Mouse (Mus musculus): ENCODE measurements around the gene Klhl9.

Klhl9 gene

DNA sequence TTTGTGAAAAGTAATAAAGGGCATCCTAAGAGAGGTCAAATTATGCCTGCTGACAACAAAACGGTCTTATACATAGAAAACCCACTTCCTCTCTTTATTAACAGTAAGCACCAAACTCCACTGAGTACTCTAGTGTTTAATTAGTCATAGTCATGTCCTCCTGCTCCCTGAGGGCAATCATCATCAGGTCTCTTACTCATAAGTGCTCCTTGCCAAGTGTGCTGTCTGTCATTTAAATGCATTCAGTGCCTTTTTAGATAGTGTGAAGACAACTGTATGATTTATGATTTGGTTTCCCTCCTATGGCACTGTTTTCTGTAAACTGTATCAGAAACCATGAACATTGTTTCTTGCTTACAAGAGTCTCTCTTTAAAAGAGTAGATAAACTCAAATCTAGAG lies 8.0 kb downstream of the Klhl9 start:
- no peak for DNase-seq

DNA sequence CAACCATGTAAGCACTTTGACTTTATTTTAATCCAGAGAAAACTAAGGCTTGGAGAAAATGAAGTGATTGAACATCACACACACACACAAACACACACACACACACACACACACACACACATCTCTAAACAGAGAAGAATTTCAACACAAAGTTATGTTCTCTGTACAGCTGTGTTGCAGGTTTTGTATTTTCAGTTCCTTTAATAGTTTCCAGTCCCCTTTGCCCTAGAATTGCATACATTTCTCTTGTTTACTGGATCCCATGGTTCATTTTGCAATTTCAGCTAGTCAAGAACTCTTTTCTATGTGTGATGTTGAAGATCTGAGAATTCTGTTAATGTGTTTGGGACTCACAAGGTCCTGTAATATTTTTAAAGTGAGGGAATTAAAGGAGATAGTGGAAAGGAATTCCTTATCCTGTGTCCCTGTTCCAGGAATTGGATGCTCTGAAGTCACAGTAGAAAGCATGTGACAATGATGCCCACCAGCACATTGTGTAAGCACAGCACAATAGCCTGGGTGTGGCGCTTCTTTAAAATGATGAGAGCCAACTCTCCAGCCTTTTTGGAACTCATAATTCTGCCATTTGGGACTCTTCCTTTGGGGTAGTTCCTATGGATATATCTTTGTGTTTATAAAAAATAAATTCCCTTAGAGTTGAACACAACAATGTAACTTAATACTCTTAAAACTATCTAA lies 15.0 kb downstream of the Klhl9 start:
- DNase-seq = no peak

DNA sequence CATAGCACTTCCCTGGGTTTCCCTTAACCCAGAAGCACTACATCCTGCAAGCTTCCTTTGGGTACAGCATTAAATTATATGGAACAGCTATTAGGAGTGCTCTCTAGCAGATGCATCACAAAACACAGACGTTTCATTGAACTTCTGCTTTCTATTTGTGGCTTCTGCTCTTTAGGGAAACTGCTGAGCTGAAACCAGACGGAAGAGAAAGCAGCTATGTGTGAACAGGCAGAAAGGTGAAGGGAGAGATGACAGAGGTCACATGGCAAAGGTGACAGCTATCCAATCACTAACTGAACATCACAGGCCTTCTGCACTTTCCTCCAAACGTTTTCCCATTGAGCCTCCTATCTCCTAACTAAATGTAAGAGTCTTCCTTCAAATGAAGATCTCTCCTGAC lies 16.3 kb downstream of the Klhl9 start:
- no peak for DNase-seq

DNA sequence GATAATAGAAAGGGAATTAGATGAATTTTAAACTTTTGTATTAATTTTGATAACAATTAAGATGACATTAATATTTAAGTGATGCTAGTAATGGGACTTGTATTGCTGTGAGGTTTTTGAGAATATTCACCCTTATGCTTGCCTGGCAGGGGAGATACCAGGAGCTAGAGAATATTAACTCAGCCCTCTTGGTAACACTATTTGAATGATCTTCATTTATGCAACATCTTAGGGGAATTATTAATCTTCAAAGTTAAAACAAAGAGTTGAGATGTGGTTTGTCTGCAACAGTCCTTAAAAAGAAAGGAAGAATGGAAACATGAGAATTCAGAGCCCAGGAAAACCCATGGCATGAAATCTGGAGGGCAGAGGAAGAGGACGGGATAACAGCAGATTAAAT lies 23.0 kb downstream of the Klhl9 start:
- no peak for DNase-seq

DNA sequence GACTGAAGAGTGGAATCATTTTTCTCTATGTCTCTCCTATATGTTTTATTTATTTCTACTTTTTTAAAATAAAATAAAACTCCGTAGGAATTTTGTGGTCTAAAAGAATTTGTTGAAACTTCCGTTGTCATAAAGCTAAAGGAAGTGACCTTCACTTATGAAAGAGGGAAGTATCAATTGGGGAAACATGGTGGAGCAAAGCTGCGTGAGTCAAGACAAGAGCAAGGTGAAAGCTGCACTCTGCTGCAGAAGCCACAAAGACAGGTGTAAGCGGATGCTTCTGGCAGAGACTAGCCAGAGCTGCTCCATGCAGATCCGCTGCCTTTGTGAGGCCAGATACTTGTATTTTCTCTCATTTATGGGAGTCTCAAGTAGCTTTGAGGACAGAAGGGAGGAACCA lies 23.5 kb downstream of the Klhl9 start:
- no peak for DNase-seq

DNA sequence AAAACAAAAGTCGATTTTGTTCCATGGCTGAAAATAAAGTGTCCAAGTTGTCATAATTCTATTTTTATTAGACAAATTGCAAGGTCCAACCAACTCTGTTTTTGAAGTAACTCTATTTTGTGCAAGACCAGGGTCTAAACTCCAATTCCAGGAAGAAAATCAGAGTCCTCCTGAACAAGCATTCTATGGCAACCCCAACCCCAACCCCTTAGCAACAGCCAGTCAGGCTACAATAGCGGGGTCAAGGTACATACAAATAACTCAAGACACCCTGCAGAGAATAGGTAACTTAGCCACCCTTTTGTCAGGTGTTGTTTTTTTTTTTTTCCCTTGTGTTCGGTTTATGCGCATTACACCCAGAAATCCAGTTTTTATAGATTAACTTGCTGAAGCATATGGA lies 24.5 kb downstream of the Klhl9 start:
- no peak for DNase-seq

DNA sequence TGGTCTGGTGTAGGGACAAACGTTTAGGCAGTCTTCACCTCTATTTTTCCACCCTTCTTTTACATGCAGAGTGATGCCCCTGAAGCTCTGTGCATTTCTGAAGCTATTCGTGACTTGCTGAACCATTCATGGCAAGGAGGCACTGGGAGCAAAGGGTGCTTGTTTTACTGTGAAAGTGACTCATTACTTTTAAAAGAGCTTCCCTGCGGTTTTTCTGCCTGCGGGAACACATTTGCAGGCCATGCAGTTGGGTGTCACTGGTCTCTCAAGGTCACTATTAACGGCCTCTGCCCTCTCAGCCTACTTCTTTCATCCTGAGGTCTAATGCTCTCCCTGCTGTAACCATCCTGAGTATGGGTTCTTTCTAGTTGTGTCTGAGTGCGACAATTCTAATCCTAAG lies 25.2 kb downstream of the Klhl9 start:
- DNase-seq = no peak

DNA sequence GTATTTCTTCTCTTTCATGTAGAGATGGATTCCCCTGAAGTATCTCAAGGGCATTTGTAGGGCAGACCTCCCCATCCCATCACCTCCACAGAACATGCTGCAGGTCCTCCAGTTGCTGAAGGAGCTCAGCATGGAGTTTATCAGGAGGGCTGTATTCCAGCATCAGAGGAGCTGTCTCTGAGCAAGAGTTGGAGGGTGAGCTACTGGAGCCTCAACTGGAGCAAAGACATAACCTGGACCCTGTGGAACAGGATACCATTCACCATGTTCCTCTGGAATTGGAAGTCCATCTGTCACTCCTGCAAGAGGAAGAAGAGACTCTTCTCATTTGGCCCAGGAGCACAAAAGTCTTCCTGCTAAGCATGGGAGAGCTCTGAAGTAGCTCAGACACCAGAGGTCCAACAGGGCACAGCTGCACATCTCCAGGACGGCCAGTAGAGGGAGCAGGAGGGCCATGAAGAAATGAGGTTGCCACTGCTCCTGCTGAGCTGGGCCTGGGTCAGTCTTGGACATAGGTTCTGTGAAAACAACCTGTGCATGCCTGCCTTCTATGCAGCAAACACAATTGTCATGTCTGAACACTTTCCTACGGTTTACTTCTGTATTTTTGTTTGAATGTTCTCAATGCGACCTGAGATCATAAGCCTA lies 25.9 kb downstream of the Klhl9 start:
- peak; percentile 91 for DNase-seq

DNA sequence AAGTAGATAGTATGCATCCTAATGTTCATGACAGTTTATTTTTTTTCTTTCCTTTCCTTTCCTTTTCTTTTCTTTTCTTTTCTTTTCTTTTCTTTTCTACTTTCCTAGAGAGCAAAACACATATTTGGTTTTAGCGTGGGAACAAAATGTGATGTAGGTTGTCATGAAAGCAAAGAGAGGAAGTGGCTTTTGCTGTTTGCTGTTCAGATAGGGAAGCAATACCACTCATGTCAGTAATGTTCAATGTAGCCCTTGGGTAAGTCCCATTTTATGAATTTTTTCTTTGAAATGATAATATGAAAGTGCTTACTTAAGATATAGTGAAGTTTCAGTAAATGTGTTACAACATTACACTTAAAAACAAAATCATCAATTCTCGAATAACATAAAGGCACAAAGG lies 28.9 kb downstream of the Klhl9 start:
- no peak for DNase-seq

DNA sequence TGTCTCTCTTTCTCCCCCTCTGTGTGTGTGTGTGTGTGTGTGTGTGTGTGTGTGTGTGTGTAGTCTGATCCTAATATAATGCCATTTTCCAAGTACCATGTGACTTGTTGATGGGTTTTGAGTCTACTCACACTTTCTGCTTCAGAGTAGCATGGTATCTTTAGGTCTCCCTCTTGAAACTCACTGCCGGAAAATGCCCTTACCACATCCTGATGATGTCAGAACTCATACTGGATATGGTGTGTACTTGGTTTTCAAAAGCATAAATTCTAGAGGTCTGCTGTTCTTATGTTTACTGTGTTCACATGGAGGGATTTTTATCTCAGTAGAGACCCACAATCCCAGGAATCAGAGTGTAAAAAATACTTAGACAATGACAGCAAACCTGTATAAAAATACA lies 29.7 kb downstream of the Klhl9 start:
- DNase-seq = no peak

DNA sequence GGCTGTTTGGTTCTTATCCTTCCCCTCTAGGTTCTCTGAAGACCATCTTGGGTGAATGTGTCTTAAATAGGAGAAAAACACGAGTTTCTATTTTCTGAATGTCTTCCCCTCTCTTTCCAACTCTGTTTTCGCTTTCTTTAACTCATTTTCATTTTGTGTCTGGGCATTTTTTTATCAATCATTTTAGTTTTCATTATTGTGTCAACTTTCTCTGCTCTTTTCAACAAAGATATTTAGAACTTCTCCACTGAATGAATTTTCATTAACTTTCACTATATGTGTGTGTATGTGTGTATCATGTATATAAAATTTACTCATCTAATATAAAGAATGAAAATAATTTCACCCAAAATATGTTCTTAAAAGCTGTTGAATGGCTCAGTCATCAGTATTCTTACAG lies 31.0 kb downstream of the Klhl9 start, which contains the start of gene Ifnab:
Gene Ifnab (minus strand): TSS at position 101 of the 400 bp plus-strand sequence.
- no peak for DNase-seq

DNA sequence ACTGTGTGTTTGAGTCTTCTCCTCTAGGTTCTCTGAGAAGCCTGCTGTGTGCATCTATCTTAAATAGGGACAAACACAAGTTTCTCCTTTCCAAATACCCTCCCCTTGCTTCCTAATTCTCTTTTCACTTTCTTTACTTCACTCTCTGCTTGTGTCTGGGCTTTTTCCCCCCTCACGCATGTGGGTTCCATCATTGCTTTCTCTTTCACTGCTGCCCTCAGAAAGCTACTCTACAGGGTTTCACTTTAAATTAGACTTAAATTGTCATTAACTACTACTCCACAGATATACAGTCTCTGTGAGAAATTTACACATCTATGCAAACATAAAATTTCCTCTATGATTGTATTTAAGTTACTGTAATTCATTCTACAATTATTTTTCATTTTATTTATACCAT lies 38.5 kb downstream of the Klhl9 start, which contains the start of gene Ifna2:
Gene Ifna2 (minus strand): TSS at position 101 of the 400 bp plus-strand sequence.
- no peak for DNase-seq

DNA sequence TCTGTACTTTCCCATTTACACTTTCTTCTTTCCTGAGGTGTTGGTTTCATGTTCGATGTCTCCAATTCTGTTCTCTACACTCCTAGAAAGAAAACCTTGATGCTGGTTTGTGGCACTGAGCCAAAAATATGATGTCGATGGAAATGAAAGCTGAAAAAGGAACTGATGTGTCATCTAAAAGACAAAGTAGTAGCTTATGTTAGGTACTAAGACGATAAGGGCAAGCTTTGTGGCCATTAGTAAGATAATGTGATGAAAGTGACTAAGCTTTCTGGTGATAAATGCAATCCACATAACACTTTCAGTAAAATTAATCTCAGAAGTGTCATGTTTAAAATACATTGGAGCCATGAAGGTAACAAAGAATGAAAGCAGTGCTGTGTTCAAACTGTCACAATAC lies 40.9 kb downstream of the Klhl9 start:
- no peak for DNase-seq

DNA sequence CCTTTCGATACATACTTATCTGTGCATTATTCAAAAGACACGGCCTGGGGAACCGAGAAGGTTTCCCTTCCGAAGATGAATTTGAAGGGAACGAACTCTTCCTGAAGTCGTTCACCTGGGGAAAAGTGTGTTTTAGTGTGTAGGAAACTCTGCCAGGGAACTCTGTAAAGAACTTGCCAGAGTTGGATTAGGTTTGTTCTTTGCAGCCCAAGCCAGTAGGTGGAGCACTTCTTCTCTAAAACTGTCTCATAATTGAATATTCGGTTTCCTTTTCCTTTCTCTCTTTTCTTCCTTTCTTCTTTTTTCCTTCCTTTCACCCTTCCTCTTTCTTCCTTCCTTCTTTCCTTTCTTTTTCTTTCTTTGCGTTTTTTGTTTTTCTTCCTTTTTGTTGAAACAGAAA lies 41.9 kb downstream of the Klhl9 start:
- peak; percentile 36 to 45 for DNase-seq

DNA sequence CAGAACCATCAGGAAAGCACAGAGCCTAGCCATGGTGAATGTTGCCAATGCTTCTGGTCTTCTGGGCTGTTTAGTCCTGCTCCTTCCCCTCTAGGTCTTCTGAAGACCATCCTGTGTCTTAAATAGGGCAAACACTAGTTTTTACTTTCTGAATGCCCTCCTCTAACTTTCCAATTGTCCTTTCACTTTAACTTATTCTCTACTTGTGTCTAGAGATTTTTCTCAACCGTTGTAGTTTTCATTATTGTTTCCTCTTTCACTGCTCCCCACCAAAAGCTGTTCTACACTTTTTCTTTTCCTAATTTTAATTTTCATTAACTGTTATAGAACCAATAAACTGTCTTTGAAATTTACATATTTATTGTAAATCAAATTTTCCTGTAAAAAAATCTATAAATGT lies 45.4 kb downstream of the Klhl9 start, which contains the start of gene Ifna16:
Gene Ifna16 (minus strand): TSS at position 101 of the 400 bp plus-strand sequence.
- no peak for DNase-seq

Measured in cerebellum, postnatal 10 days (tissue).